Mouse (Mus musculus) hindbrain, embryonic 11.5 days (tissue): ENCODE measurements at regions not wholly inside any gene's neighbourhood (a gene's known extent, or its start where the extent isn't known, plus 50 kb on each side); places are given as distances from the start of the nearest gene placed in this dataset.

Source experiments
- ATAC-seq: fragments of 200-750 bp; cut with Nextera tagmentation; 2 replicates; pipeline ENCODE4 v1.8.0; 2017; ENCODE audit warnings: mild to moderate bottlenecking, moderate TSS enrichment, moderate library complexity; ENCODE audit not compliant: low FRiP score
- DNase-seq: peaks from one replicate; pipeline ENCODE4 v3.0.0-alpha.2; 2015; ENCODE audit warnings: low spot score
- H3K27ac ChIP-seq: fragments of 300-500 bp; sonication (generic); 2 replicates; pipeline ENCODE4 v1.5.1; 2014; ENCODE audit warnings: mild to moderate bottlenecking, low read depth, low read length
- H3K27me3 ChIP-seq: fragments of 300-500 bp; sonication (generic); 2 replicates; pipeline ENCODE4 v1.6.1; 2014; ENCODE audit warnings: mild to moderate bottlenecking, low read length, moderate library complexity, mixed read lengths; ENCODE audit not compliant: control insufficient read depth, insufficient read depth
- H3K36me3 ChIP-seq: fragments of 300-500 bp; sonication (generic); 2 replicates; pipeline ENCODE4 v1.6.1; 2014; ENCODE audit warnings: mild to moderate bottlenecking, low read length, moderate library complexity, mixed read lengths; ENCODE audit not compliant: control insufficient read depth, insufficient read depth
- H3K4me1 ChIP-seq: fragments of 300-500 bp; sonication (generic); replicated peaks from 2 replicates; pipeline ENCODE4 v1.6.1; 2014; ENCODE audit warnings: low read length, mixed read lengths; ENCODE audit not compliant: control insufficient read depth, insufficient read depth
- H3K4me2 ChIP-seq: fragments of 300-500 bp; sonication (generic); replicated peaks from 2 replicates; pipeline ENCODE4 v1.6.1; 2014; ENCODE audit warnings: mild to moderate bottlenecking, low read depth, low read length
- H3K4me3 ChIP-seq: fragments of 300-500 bp; sonication (generic); 2 replicates; pipeline ENCODE4 v1.5.1; 2014; ENCODE audit warnings: low read depth, low read length
- H3K9ac ChIP-seq: fragments of 300-500 bp; sonication (generic); 2 replicates; pipeline ENCODE4 v1.6.1; 2014; ENCODE audit warnings: low read depth, low read length
- H3K9me3 ChIP-seq: fragments of 300-500 bp; sonication (generic); 2 replicates; pipeline ENCODE4 v1.6.1; 2016; ENCODE audit warnings: low read length; ENCODE audit not compliant: control insufficient read depth
- WGBS: fragments of 180-500 bp; shearing (Covaris S2); extraction: QIAGEN DNeasy Blood & Tissue Kit; methylation state at CpG from one replicate; pipeline ENCODE4 v1.1.7; 2014; 5-methylcytosine and 5-hydroxymethylcytosine counted together

- DNase-seq (no peak), ATAC-seq (no peak)
- H3K27ac ChIP-seq: no peak overlapping the region
- H3K4me1 ChIP-seq: no peaks in the 10 kb centered on the region
- 42% methylated on average over 2 of the region's 2 CpGs for WGBS
- H3K9ac ChIP-seq: no peak overlapping the region
- no peak overlapping the region for H3K4me2 ChIP-seq
- H3K4me3 ChIP-seq: no peak overlapping the region
- no peaks in the 10 kb centered on the region for H3K36me3 ChIP-seq
- no peaks in the 10 kb centered on the region for H3K27me3 ChIP-seq
- no peaks in the 10 kb centered on the region for H3K9me3 ChIP-seq
Observed at GRCm38 (mm10) chr9:49849442-49849841, 50.7 kb upstream of the Ncam1 start.

DNA sequence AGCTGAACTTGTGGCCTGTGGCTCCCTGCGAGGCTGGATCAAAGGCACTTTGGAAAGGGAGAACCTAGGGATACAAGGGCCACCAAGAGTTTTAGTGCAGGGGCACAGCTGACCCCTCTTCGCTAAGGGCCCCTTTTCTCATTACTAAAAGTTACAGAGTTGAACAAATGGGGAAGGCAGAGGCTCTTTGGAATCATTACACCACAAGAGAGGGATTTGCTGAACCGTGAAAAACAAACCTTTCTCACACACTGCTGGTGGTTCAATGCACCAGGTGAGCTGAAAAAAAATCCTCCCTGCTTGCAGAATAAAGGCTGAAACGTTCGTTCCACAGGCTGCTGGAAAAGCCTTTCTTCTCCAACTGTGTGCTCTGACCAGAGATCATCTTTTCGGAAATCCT is 50.2 kb upstream of the Ncam1 start:
- Histone ChIP-seq H3K4me2 (no peak overlapping the region), H3K36me3 (no peaks in the 10 kb centered on the region), H3K27ac (no peak overlapping the region), H3K9me3 (no peaks in the 10 kb centered on the region), H3K4me3 (no peak overlapping the region), H3K27me3 (no peaks in the 10 kb centered on the region), H3K9ac (no peak overlapping the region), H3K4me1 (no peaks in the 10 kb centered on the region)
- 2% methylated on average over 6 of the region's 6 CpGs for WGBS
- DNase-seq: no peak
- ATAC-seq: no peak
